Mouse (Mus musculus) liver, adult 2 months (tissue): ENCODE measurements around the gene Akap5. TPM values are rescaled to one million over a fixed set of nuclear protein-coding genes. Genes with fewer than 3 reads are reported as not detected.

Experiments used
- DNase-seq: peaks from one replicate; pipeline ENCODE4 v3.0.0-alpha.2; 2011; ENCODE audit warnings: low read depth, low spot score; ENCODE audit errors: extremely low read depth
- H3K27ac ChIP-seq: fragments of 200-500 bp; replicated peaks from 2 replicates; pipeline ENCODE4 v1.5.1; 2012; ENCODE audit warnings: low read depth, mild to moderate bottlenecking, control low read depth, inconsistent platforms, low read length; ENCODE audit not compliant: insufficient read depth
- H3K27me3 ChIP-seq: fragments of 200-500 bp; 2 replicates; pipeline ENCODE4 v1.6.1; 2012; ENCODE audit warnings: mild to moderate bottlenecking, moderate library complexity, low read length, inconsistent platforms; ENCODE audit not compliant: control insufficient read depth, insufficient read depth
- H3K36me3 ChIP-seq: fragments of 200-500 bp; 2 replicates; pipeline ENCODE4 v1.6.1; 2012; ENCODE audit warnings: low read length, inconsistent platforms; ENCODE audit not compliant: control insufficient read depth, insufficient read depth
- H3K4me1 ChIP-seq: fragments of 200-500 bp; 2 replicates; pipeline ENCODE4 v1.6.1; 2011; ENCODE audit warnings: low read length; ENCODE audit not compliant: control insufficient read depth, insufficient read depth
- H3K4me3 ChIP-seq: fragments of 200-500 bp; 2 replicates; pipeline ENCODE4 v1.5.1; 2011; ENCODE audit warnings: low read depth, mild to moderate bottlenecking, control low read depth, low read length, moderate library complexity; ENCODE audit not compliant: insufficient read depth
- H3K79me2 ChIP-seq: fragments of 200-500 bp; 2 replicates; pipeline ENCODE4 v1.6.1; 2012; ENCODE audit warnings: inconsistent platforms, mild to moderate bottlenecking, low read length, moderate library complexity; ENCODE audit not compliant: control insufficient read depth, insufficient read depth
- H3K9ac ChIP-seq: fragments of 200-500 bp; 2 replicates; pipeline ENCODE4 v1.6.1; 2012; ENCODE audit warnings: low read depth, mild to moderate bottlenecking, control low read depth, inconsistent platforms, low read length
- CTCF ChIP-seq: fragments of 200-500 bp; IDR thresholded peaks from 2 replicates; pipeline ENCODE4 v1.5.1; 2011; ENCODE audit warnings: low read depth, low read length, control low read depth
- POLR2A ChIP-seq: fragments of 200-500 bp; IDR thresholded peaks from 2 replicates; pipeline ENCODE4 v1.6.1; 2011; ENCODE audit warnings: low read length, control low read depth; ENCODE audit not compliant: insufficient read depth; ENCODE audit errors: extremely low read depth
- WGBS: fragments of 180-500 bp; shearing (Covaris S2); methylation state at CpG from one replicate; pipeline ENCODE4 v1.1.7; 2018; 5-methylcytosine and 5-hydroxymethylcytosine counted together
- polyA plus RNA-seq: library from polyadenylated mRNA; depleted of rRNA; stranded (reverse); fragments of >200 nt; gene quantifications from 2 replicates; pipeline ENCODE4 v1.2.3, GENCODE M21; 2012
- total RNA-seq: library from RNA; depleted of rRNA; stranded (reverse); fragments of >200 nt; gene quantifications from 2 replicates; pipeline ENCODE4 v1.2.3, GENCODE M21; 2014

The Akap5 gene
- total and polyA plus RNA-seq, 2 experiments = 0.17 to 1.1 TPM

- H3K27ac ChIP-seq = no peak overlapping the region
Observed at GRCm38 (mm10) chr12:76311951-76312350, 12.7 kb upstream of the Akap5 start.

GRCm38 (mm10) chr12:76318282-76319212, 6.1 kb upstream of the Akap5 start:
- H3K79me2 ChIP-seq = no peaks in the 10 kb centered on the region
- WGBS = 62% methylated on average over 9 of the region's 9 CpGs
- no peak overlapping the region for H3K9ac ChIP-seq
- H3K27me3 ChIP-seq = no peaks in the 10 kb centered on the region
- TF ChIP-seq CTCF (no peak), POLR2A (no peak)
- no peak overlapping the region for H3K27ac ChIP-seq
- peak; percentile 24 for DNase-seq
- H3K4me3 ChIP-seq = no peak overlapping the region
- peaks cover 65% of the 10 kb centered on the region for H3K36me3 ChIP-seq
- no peaks in the 10 kb centered on the region for H3K4me1 ChIP-seq

More at GRCm38 (mm10) chr12:76311951-76312350, 12.7 kb upstream of the Akap5 start:
- Histone ChIP-seq H3K79me2 (no peaks in the 10 kb centered on the region), H3K36me3 (peaks cover 65% of the 10 kb centered on the region), H3K27me3 (no peaks in the 10 kb centered on the region), H3K9ac (no peak overlapping the region), H3K4me1 (no peaks in the 10 kb centered on the region), H3K4me3 (no peak overlapping the region)
- TF ChIP-seq POLR2A (no peak), CTCF (no peak)
- no peak for DNase-seq
- 94% methylated on average over 8 of the region's 8 CpGs for whole genome bisulfite sequencing

GRCm38 (mm10) chr12:76326437-76327220, 1.9 kb downstream of the Akap5 start:
- WGBS = 95% methylated on average over 23 of the region's 23 CpGs
- no peaks in the 10 kb centered on the region for H3K27me3 ChIP-seq
- H3K36me3 ChIP-seq = peaks cover 30% of the 10 kb centered on the region
- DNase-seq = no peak
- H3K27ac ChIP-seq = no peak overlapping the region
- H3K9ac ChIP-seq = no peak overlapping the region
- H3K4me1 ChIP-seq = no peaks in the 10 kb centered on the region
- no peaks in the 10 kb centered on the region for H3K79me2 ChIP-seq
- TF ChIP-seq CTCF (no peak), POLR2A (no peak)
- H3K4me3 ChIP-seq = no peak overlapping the region

- no peaks in the 10 kb centered on the region for H3K79me2 ChIP-seq
- WGBS = 89% methylated on average over 6 of the region's 6 CpGs
- H3K27ac ChIP-seq = no peak overlapping the region
- no peak for DNase-seq
- H3K9ac ChIP-seq = no peak overlapping the region
- no peaks in the 10 kb centered on the region for H3K4me1 ChIP-seq
- no peaks in the 10 kb centered on the region for H3K27me3 ChIP-seq
- H3K36me3 ChIP-seq = peaks cover 22% of the 10 kb centered on the region
- H3K4me3 ChIP-seq = no peak overlapping the region
- TF ChIP-seq POLR2A = no peak
- no peak for TF ChIP-seq CTCF
Observed at GRCm38 (mm10) chr12:76328567-76329354, 4.1 kb downstream of the Akap5 start.

GRCm38 (mm10) chr12:76333688-76334087, 9.0 kb downstream of the Akap5 start:
- Histone ChIP-seq H3K36me3 (peaks cover 3% of the 10 kb centered on the region; the same call in 1 of the 2 replicates), H3K9ac (no peak overlapping the region), H3K27me3 (no peaks in the 10 kb centered on the region), H3K4me3 (no peak overlapping the region), H3K27ac (no peak overlapping the region), H3K79me2 (no peaks in the 10 kb centered on the region), H3K4me1 (no peaks in the 10 kb centered on the region)
- no peak for DNase-seq
- 93% methylated on average over 5 of the region's 5 CpGs for WGBS
- no peak for TF ChIP-seq CTCF
